Mouse (Mus musculus) stomach, postnatal 0 days (tissue): ENCODE results near the gene Mlx. TPM values are rescaled to one million over a fixed set of nuclear protein-coding genes. Genes with fewer than 3 reads are reported as not detected.

Source experiments
- ATAC-seq: fragments of 200-750 bp; cut with Nextera tagmentation; 2 replicates; pipeline ENCODE4 v1.8.0; 2017; ENCODE audit not compliant: low FRiP score, low TSS enrichment
- DNase-seq: peaks from one replicate; pipeline ENCODE4 v3.0.0-alpha.2; 2016; ENCODE audit warnings: low spot score
- H3K27ac ChIP-seq: fragments of 300-500 bp; sonication (generic); replicated peaks from 2 replicates; pipeline ENCODE4 v1.5.1; 2014; ENCODE audit warnings: mild to moderate bottlenecking, control low read depth
- H3K27me3 ChIP-seq: fragments of 300-500 bp; sonication (generic); 2 replicates; pipeline ENCODE4 v1.6.1; 2014; ENCODE audit warnings: low read length; ENCODE audit not compliant: control insufficient read depth, insufficient read depth
- H3K36me3 ChIP-seq: fragments of 300-500 bp; sonication (generic); 2 replicates; pipeline ENCODE4 v1.6.1; 2014; ENCODE audit warnings: low read length, mixed read lengths; ENCODE audit not compliant: control insufficient read depth, insufficient read depth
- H3K4me1 ChIP-seq: fragments of 300-500 bp; sonication (generic); replicated peaks from 2 replicates; pipeline ENCODE4 v1.6.1; 2014; ENCODE audit warnings: antibody characterized with exemption; ENCODE audit not compliant: control insufficient read depth, insufficient read depth
- H3K4me2 ChIP-seq: fragments of 300-500 bp; sonication (generic); replicated peaks from 2 replicates; pipeline ENCODE4 v1.6.1; 2014; ENCODE audit warnings: low read depth, mild to moderate bottlenecking, control low read depth, moderate library complexity
- H3K4me3 ChIP-seq: fragments of 300-500 bp; sonication (generic); 2 replicates; pipeline ENCODE4 v1.5.1; 2014; ENCODE audit warnings: low read depth, low read length, control low read depth
- H3K9ac ChIP-seq: fragments of 300-500 bp; sonication (generic); 2 replicates; pipeline ENCODE4 v1.6.1; 2014; ENCODE audit warnings: mild to moderate bottlenecking, low read length, control low read depth, mixed read lengths
- H3K9me3 ChIP-seq: fragments of 300-500 bp; sonication (generic); 2 replicates; pipeline ENCODE4 v1.6.1; 2016; ENCODE audit warnings: low read length; ENCODE audit not compliant: control insufficient read depth
- CTCF ChIP-seq: IDR thresholded peaks from 2 replicates; pipeline ENCODE4 v1.5.1; 2016; ENCODE audit warnings: antibody characterized with exemption, low read depth, mild to moderate bottlenecking, moderate library complexity
- EP300 ChIP-seq: optimal IDR thresholded peaks from 2 replicates; pipeline ENCODE3; 2016; ENCODE audit warnings: antibody characterized with exemption
- WGBS: fragments of 180-500 bp; shearing (Covaris S2); extraction: QIAGEN DNeasy Blood & Tissue Kit; methylation state at CpG from one replicate; pipeline ENCODE4 v1.1.7; 2014; 5-methylcytosine and 5-hydroxymethylcytosine counted together
- polyA plus RNA-seq: library from polyadenylated mRNA; unstranded; fragments of >200 nt; fragmentation: Nextera tagmentation; extraction: Ambion mirVana; gene quantifications from 2 replicates; pipeline ENCODE4 v1.2.1, GENCODE M21; 2015

Gene Mlx
- polyA plus RNA-seq, 1 experiment from 2014 or later: 42.3 TPM

- TF ChIP-seq CTCF (no peak), EP300 (no peak)
- Histone ChIP-seq H3K4me1 (no peaks in the 10 kb centered on the region; the same call in 1 of the 2 replicates), H3K36me3 (no peaks in the 10 kb centered on the region), H3K27ac (no peak overlapping the region), H3K9me3 (no peaks in the 10 kb centered on the region), H3K4me2 (no peak overlapping the region), H3K4me3 (no peak overlapping the region), H3K27me3 (peaks cover 9% of the 10 kb centered on the region; the same call in 1 of the 2 replicates), H3K9ac (no peak overlapping the region)
- 65% methylated on average over 5 of the region's 5 CpGs for WGBS
- no peak for DNase-seq
- no peak for ATAC-seq
Measured at GRCm38 (mm10) chr11:101080421-101080820, 6.7 kb upstream of the Mlx start.

GRCm38 (mm10) chr11:101081659-101082058 is 5.4 kb upstream of the Mlx start:
- 6% methylated on average over 10 of the region's 10 CpGs for WGBS
- Histone ChIP-seq H3K27ac (peak overlapping the region; percentile 91), H3K9me3 (no peaks in the 10 kb centered on the region), H3K27me3 (peaks cover 9% of the 10 kb centered on the region; the same call in 1 of the 2 replicates), H3K4me3 (peak overlapping the region; percentile 56), H3K4me2 (peak overlapping the region; percentile 94), H3K9ac (peak overlapping the region; percentile 50), H3K36me3 (no peaks in the 10 kb centered on the region), H3K4me1 (peaks cover 3% of the 10 kb centered on the region; the same call in 1 of the 2 replicates)
- no peak for TF ChIP-seq CTCF
- no peak for DNase-seq
- ATAC-seq: no peak

GRCm38 (mm10) chr11:101082208-101083082 is 4.6 kb upstream of the Mlx start, which contains the start of gene Coasy:
Gene Coasy (plus strand): TSS chr11:101082565.
- ATAC-seq: peak; percentile 90
- under 1% methylated on average over 51 of the region's 51 CpGs for WGBS

GRCm38 (mm10) chr11:101083083-101083697 is 3.9 kb upstream of the Mlx start:
- Histone ChIP-seq H3K27ac (peak overlapping the region; percentile 91), H3K4me1 (peaks cover 9% of the 10 kb centered on the region), H3K4me3 (peak overlapping the region; percentile 56), H3K4me2 (peak overlapping the region; percentile 94), H3K9me3 (no peaks in the 10 kb centered on the region), H3K27me3 (peaks cover 9% of the 10 kb centered on the region; the same call in 1 of the 2 replicates), H3K9ac (peak overlapping the region; percentile 73), H3K36me3 (no peaks in the 10 kb centered on the region)
- ATAC-seq: peak; percentile 27; the same call in 1 of the 2 replicates
- 29% methylated on average over 19 of the region's 19 CpGs for WGBS
- DNase-seq: no peak
- TF ChIP-seq CTCF (no peak), EP300 (no peak)

More at GRCm38 (mm10) chr11:101082208-101083082, 4.6 kb upstream of the Mlx start, which contains the start of gene Coasy:
- peaks cover 9% of the 10 kb centered on the region; the same call in 1 of the 2 replicates for H3K27me3 ChIP-seq
- H3K4me3 ChIP-seq: peak within 1 kb of the TSS; percentile 56
- H3K4me1 ChIP-seq: peaks cover 3% of the 10 kb centered on the region; the same call in 1 of the 2 replicates
- H3K36me3 ChIP-seq: no peaks in the 10 kb centered on the region
- TF ChIP-seq CTCF (peak; percentile 71), EP300 (no peak)
- peak; percentile 96 for DNase-seq
- peak within 1 kb of the TSS; percentile 73 for H3K9ac ChIP-seq
- peak within 1 kb of the TSS; percentile 91 for H3K27ac ChIP-seq
- peak within 1 kb of the TSS; percentile 94 for H3K4me2 ChIP-seq
- H3K9me3 ChIP-seq: no peaks in the 10 kb centered on the region

GRCm38 (mm10) chr11:101084246-101084645 is 2.8 kb upstream of the Mlx start:
- no peak overlapping the region for H3K4me3 ChIP-seq
- no peak overlapping the region for H3K9ac ChIP-seq
- no peak overlapping the region for H3K27ac ChIP-seq
- H3K4me1 ChIP-seq: peaks cover 9% of the 10 kb centered on the region
- ATAC-seq (no peak), DNase-seq (no peak)
- H3K9me3 ChIP-seq: no peaks in the 10 kb centered on the region
- 84% methylated on average over 14 of the region's 14 CpGs for WGBS
- H3K4me2 ChIP-seq: no peak overlapping the region
- H3K27me3 ChIP-seq: 0 out of 2 replicates have a peak, but pooled peaks cover 2% of the 10 kb centered on the region
- H3K36me3 ChIP-seq: 0 out of 2 replicates have a peak, but pooled peaks cover 2% of the 10 kb centered on the region
- TF ChIP-seq CTCF (no peak), EP300 (no peak)
